Mouse (Mus musculus): ENCODE results near the gene Dtd1.

Gene Dtd1

GRCm38 (mm10) chr2:144782481-144782880 lies 182.8 kb downstream of the Dtd1 start:
- in situ Hi-C loops (cut with MboI; ENCODE audit: low pct_unique_long_range_greater_than_20kb in 1 of 2, low sequenced_read_pairs in 2 of 2, unreplicated experiment in 1 of 2): no loop called here

DNA sequence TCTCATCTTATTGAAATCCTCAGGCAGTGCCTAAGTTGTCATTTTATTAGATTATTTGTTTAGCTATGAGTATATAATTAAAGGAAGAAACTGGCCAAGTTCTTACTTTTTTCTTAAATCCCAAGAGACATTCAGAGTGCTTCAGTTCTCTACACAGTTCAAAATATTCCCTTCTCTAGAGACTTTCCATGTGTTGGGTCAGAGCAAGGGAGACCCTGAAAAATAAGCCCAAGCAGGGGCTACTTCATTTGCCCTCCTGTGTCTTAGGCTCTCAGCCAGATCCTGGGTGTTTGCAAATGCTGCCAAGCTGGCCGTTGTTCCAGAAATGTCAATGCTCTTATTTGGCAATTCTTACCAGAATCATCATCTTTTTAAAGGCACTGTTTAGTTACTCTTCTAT lies 183.5 kb downstream of the Dtd1 start:
- in situ Hi-C loops (cut with MboI; ENCODE audit: low pct_unique_long_range_greater_than_20kb in 1 of 2, low sequenced_read_pairs in 2 of 2, unreplicated experiment in 1 of 2): no loop called here

DNA sequence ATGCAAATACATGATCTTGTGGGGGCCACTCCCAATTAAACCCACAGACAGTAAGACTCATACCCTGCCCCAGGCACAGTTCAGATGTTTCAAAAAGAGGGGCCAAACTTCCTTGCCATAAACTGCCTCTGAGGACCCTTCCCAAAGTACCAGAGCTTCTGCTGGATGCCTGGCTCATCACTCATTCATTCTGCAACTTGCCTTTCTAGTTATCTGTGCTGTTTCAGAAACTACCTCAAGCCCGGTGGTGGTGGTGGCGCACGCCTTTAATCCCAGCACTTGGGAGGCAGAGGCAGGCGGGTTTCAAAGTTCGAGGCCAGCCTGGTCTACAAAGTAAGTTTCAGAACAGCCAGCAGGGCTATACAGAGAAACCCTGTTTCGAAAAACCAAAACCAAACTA lies 184.1 kb downstream of the Dtd1 start:
- in situ Hi-C loops (cut with MboI; ENCODE audit: low pct_unique_long_range_greater_than_20kb in 1 of 2, low sequenced_read_pairs in 2 of 2, unreplicated experiment in 1 of 2): no loop called here

- in situ Hi-C loops (cut with MboI; ENCODE audit: low pct_unique_long_range_greater_than_20kb in 1 of 2, low sequenced_read_pairs in 2 of 2, unreplicated experiment in 1 of 2): no loop called here
Measured at GRCm38 (mm10) chr2:144791671-144792294, 192.1 kb downstream of the Dtd1 start.

DNA sequence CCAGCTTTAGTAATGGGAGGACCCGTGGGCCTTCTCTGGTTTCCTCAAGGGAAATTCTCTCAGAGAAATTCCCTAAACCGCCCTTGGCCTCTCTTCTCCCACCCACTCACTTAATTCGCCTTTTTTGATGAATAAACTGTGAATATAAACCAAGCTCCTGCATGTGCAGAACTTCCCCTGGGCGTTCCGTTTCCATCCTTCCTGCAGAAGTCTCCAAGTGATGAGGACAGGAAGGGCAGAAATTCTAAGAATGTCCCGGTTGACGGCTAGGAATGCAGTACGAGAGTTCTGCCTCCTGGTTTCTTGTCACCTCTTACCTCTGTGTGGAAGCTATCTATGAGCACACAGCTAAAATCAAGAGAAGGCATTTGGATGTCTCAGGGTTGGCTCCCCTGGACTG lies 197.8 kb downstream of the Dtd1 start:
- in situ Hi-C loops (cut with MboI; ENCODE audit: low pct_unique_long_range_greater_than_20kb in 1 of 2, low sequenced_read_pairs in 2 of 2, unreplicated experiment in 1 of 2): no loop called here

GRCm38 (mm10) chr2:144807766-144808754 lies 208.4 kb downstream of the Dtd1 start:
- in situ Hi-C loops (cut with MboI; ENCODE audit: low pct_unique_long_range_greater_than_20kb in 1 of 2, low sequenced_read_pairs in 2 of 2, unreplicated experiment in 1 of 2): no loop called here
